Mouse (Mus musculus): ENCODE data around the gene 9130008F23Rik. TPM values are rescaled to one million over a fixed set of nuclear protein-coding genes. Genes with fewer than 3 reads are reported as not detected.

The 9130008F23Rik gene
- 1 to 10 TPM; 2.2 to 3.2 TPM for total RNA-seq (2023)

GRCm38 (mm10) chr17:40879924-40880691, at the start of gene 9130008F23Rik:
Gene 9130008F23Rik, minus strand, starts transcription at chr17:40880559.

GRCm38 (mm10) chr17:40914250-40914649, 33.9 kb upstream of the 9130008F23Rik start, which contains the start of gene Glyatl3:
Gene Glyatl3, minus strand, starts transcription at chr17:40914350.

Other genes starting within 250 kb of the 9130008F23Rik start
- not detected for gene Esp3, start 248.5 kb downstream of the 9130008F23Rik start, total RNA-seq (2023)
- gene Esp1, start 153.4 kb downstream of the 9130008F23Rik start, total RNA-seq (2023) = not detected
- not detected for gene Crisp2, start 73.6 kb downstream of the 9130008F23Rik start, total RNA-seq (2023)
- gene Rhag, start 69.4 kb downstream of the 9130008F23Rik start, total RNA-seq (2023) = not detected
- gene Glyatl3, start 33.8 kb upstream of the 9130008F23Rik start, total RNA-seq (2023) = not detected
- 10 to 100 TPM; 12.5 to 16.9 TPM for gene Mut, start 54.1 kb upstream of the 9130008F23Rik start, total RNA-seq (2023)
- 10 to 100 TPM in 1 of 2 experiments, 1 to 10 TPM in 1; 8.6 to 11.7 TPM for gene Cenpq, start 54.5 kb upstream of the 9130008F23Rik start, total RNA-seq (2023)

Measured in monocyte, adult 59 days (primary cell).